Mouse (Mus musculus) heart, adult 2 months (tissue): ENCODE data around the gene Gcnt2.

ENCODE experiments used
- CTCF ChIP-seq: fragments of 200-600 bp; IDR thresholded peaks from 2 replicates; pipeline ENCODE4 v1.8.1; 2022; ENCODE audit warnings: antibody characterized with exemption, mild to moderate bottlenecking, moderate library complexity
- EP300 ChIP-seq: fragments of 200-500 bp; IDR thresholded peaks from 2 replicates; pipeline ENCODE4 v1.6.1; 2011; ENCODE audit warnings: low read depth, low read length, control low read depth; ENCODE audit not compliant: insufficient read depth
- POLR2A ChIP-seq: fragments of 200-500 bp; IDR thresholded peaks from 2 replicates; pipeline ENCODE4 v1.6.1; 2011; ENCODE audit warnings: mild to moderate bottlenecking, low read depth, low read length, control low read depth; ENCODE audit not compliant: insufficient read depth

GRCm38 (mm10) chr13:40971831-40972230, 112.3 kb downstream of the Gcnt2 start:
- TF ChIP-seq EP300 (no peak), CTCF (no peak), POLR2A (no peak)
